Mouse (Mus musculus) kidney, postnatal 10 days (tissue): ENCODE results near the gene 1520401A03Rik.
"Not testable (repeated sequence)": the region's sequence is repeated elsewhere in the genome, so short reads cannot be mapped to it uniquely, and the experiment has no call there.

Experiments used
- DNase-seq: peaks from one replicate; pipeline ENCODE4 v3.0.0; 2021; ENCODE audit warnings: mixed read lengths

Gene 1520401A03Rik

DNA sequence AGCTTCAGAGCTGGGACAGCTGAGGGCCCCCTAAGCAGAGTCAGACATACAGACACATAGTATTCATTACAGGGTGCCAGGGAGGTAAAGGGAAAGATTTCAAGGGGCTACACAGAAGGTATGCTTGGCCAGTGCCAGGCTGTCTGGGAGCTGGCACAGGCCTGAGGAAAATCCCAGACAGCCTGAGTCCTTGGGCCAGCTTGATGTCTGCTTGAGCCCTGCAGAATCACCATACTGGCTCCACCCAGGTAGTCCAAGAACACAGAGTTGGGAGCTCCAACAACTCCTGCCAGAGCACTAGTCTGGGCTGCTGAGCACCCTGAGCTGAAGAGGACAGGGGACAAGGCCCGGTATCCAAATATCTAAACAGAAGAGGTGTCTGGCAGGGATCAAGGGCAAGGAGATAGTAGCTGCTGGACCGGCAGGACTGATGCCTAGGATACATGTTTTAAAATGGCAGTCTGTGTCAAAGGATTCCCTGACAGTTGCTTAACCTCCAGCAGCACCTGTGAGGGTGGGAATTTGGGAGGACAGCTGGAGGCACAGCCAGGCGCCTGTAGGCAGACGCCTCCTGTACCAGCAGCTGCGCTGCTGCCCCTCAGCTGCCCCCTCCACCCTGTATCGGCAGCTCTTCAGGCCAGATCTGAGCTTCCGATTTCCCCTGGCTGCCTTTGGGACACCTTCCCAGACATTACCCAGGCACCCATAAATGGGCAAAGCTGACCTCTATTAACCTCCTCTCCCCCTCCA lies at the start of gene 1520401A03Rik:
1520401A03Rik (minus strand) TSS at position 408 of the 750 bp plus-strand sequence.
- no peak for DNase-seq

- not testable (repeated sequence) for DNase-seq
Observed at GRCm38 (mm10) chr17:23772219-23772556, 49.6 kb upstream of the 1520401A03Rik start.

GRCm38 (mm10) chr17:23771284-23772218 lies 49.0 kb upstream of the 1520401A03Rik start, which contains the start of gene Flywch1:
TSS of gene Flywch1 (minus strand) at chr17:23771602.
- DNase-seq: peak; percentile 99

DNA sequence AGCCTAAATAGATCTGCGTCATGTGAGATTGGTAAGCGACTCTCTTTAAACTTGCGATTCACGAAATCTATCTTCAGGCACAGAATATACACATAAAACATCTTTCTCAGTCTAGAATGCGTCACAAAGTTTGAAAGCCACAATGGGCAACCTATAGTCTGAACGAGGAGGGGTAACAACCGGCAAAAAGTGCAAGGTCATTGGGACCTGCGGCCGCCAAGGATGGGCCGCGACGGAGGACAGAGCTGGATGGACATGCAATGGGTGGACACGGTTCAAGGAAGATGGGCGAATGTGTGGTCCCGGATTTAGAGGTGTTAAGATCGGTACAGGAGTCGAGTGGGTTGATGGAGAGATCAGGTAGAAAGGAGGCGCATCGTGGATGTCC lies 48.3 kb upstream of the 1520401A03Rik start:
- DNase-seq: no peak

DNA sequence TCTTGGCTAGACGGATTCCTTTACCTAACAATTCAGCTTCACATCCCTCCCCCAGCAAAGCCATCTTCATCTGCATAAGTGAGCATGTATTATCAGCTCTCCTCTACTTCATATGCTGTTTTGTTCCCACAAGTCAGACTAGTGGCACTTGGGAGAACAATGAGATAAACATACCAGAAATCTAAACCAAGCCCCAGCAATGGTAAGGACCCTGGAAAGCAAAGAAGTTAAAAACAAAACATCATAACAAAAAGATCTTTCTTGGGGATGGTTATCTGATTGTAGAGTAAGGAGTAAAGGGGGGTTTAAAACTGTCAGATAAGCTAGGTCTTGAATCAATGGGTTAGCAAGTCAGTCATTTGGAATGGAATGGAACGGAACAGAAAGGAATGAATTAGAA lies 47.9 kb upstream of the 1520401A03Rik start:
- DNase-seq: no peak

- no peak for DNase-seq
Observed at GRCm38 (mm10) chr17:23762976-23763375, 40.4 kb upstream of the 1520401A03Rik start.

DNA sequence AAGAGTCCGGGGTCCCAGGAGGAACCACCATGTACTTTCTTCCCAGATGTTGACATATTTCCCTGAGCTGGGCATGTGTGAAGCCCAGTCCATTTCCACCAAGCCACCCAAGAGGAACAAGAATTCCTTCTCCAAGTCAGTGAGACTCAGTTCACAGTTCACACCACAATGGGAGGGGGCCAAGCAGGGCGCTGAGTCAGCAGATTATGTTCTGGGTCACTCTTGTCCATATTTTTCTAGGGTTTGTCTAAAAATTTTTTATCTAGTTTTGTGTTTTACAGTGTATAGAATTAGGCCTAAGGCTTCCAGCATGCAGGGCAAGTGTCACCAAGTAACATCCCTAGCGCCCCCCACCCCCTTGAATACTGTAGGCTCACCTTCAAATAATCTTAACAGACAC lies 38.6 kb upstream of the 1520401A03Rik start:
- no peak for DNase-seq

DNA sequence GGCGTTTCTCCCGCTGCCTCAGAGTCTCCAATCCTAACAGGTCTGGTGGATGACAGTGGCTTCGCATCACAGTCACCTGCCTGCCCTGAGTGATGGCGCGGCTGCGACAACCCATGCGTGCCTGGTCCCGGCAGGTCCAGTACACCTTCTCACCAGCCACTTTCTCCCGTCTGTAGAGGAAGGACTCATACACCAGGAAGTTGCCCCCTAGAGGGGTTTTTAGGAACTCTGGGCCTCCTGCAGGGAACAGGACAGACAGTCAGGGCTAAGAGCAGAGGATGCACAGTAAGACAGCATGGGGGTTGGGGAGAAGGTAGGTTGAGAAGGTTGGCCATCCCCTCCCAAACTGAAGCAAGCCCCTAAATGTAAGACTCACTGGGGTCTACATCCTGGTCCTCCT lies 37.6 kb upstream of the 1520401A03Rik start:
- no peak for DNase-seq

DNA sequence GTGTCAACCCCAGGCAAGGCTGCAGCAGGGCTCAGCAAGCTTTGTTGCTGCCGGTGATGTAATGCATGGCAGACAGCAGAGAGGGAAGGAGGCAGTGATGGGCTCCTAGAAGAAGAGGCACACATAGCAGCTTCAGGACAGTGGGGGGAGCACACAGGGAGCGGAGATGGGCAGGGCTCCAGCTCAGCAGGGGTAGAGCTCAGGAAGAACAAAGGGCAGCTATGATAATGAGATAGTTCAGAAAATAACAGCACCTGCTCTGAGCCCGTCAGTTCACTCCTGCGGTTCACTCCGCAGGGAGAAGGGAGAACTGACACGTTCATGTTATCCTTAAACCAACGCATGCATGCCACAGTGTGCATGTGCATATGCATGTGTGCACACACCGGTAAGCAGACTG lies 36.2 kb upstream of the 1520401A03Rik start:
- no peak for DNase-seq

GRCm38 (mm10) chr17:23757581-23757980 lies 35.0 kb upstream of the 1520401A03Rik start:
- no peak for DNase-seq

DNA sequence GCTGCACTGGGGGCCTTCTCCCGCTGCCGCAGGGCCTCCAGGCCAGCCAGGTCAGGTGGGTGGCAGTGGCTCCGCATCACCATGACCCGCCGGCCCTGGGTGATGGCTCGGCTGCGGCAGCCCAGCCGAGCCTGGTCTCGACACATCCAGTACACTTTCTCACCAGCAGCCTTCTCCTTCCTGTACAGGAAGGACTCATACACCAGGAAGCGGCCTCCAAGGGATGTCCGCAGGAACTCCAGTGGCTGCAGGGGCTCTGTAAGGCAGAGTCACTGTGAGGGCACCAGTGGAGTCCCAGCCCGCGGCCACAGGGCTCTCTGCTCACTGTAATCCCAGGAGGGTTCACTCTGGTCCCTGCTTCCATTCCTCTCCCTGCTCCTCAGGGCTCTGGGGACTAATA lies 33.1 kb upstream of the 1520401A03Rik start:
- DNase-seq: peak; percentile 68

DNA sequence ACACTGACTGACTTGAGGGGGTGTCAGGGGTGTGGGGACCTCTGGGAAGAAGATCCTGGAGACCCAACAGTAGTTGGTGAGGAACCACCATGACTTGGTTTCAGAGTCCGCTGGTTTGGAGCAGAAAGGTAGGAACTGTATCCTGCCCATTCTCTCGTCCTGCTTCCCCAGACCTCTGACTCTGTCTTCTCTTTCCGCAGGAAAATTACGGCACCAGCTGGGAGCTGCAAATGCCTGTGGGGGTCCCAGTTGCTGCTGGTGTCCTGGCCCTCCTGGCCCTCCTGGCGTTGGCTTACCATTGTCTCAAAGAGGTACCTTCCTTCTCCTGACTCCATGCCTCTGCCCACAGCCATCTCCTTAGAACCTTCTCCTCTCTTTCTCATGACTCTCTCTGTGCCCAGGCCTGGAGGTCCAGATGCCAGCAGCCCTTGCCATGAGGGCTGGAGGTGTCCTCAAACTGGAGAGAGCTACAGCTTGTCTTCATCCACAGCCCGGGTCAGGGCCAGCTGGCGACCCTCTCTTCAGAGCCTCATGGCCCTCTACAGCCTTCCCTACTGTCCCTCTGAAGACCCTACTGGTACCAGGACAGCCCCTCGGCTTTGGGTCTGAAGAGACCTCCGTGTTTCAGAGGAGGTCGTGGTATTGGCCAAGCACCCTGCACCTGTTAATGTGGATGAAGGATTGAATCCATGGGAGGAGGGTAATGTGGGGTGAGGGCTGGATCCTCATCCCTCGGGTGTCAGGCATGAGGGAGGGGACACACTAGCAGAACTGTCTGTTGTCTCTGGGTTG lies 27.0 kb upstream of the 1520401A03Rik start:
- no peak for DNase-seq

DNA sequence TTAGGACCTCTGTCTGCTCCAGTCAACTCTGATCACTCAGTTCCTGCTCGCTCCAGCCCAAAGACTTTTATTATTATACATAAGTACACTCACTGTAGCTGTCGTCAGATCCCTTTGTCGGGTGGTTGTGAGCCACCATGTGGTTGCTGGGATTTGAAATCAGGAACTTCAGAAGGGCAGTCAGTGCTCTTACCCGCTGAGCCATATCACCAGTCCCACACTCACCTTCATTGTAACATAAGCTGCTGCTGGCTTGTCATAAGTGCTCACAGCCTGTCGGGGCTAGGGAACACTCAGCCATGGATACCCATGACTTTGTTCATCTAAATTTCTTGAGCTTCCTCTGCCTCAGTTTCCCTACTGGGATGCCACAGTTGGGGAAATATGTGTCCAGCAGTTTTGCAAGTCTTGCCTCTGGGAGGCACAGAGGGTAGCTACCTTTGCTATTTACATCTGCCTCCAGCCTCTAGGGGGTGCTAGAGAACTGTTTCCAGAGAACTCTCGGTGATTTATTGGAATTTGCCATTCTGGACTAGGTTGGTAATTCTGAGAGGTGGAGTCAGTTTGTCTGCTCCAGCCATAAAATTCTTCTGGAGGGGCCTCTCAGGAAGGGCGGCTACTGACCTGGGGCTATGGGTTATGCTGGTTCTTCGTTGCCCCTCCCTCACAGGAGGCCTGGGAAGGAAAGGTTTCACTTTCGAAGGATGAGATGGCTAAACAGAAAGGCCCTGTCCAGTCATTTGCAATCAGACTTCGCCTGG lies 26.2 kb upstream of the 1520401A03Rik start:
- DNase-seq: peak; percentile 84

GRCm38 (mm10) chr17:23748026-23748425 lies 25.4 kb upstream of the 1520401A03Rik start:
- DNase-seq: no peak

DNA sequence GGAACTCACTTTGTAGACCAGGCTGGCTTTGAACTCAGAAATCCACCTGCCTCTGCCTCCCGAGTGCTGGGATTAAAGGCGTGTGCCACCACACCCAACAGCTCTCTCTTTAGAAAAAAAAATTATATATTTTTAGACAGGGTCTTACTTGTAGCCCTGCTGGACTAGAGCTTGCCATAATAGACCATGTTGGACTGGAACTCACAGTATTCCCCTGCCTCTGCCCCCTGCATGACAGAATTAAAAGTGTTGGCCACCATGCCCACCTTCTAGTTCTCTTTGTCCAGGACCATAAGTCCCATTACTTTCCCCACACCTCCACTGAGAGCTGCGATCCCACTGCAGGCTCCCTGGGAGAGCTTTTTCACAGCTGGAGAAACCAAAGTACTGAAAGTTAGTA lies 24.9 kb upstream of the 1520401A03Rik start:
- DNase-seq: no peak

DNA sequence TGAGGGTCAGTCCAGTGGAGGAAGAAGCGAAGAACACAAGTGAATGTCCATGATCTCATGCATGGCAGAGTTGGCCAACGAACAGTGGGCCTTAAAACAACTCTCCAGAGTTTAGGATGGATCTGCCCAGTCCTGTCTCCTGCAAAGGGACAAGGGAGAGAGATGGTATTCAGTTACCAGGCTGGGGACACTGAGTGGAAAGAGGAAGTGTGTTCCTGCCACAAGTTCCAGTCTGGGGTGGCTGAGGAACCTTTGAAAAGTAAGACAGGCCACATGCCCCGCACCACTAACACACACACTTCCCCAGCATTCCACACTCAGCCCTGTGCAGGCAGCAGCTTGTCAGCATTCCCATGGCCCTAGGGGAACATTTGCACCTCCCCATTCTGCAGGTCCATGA lies 24.2 kb upstream of the 1520401A03Rik start:
- no peak for DNase-seq

DNA sequence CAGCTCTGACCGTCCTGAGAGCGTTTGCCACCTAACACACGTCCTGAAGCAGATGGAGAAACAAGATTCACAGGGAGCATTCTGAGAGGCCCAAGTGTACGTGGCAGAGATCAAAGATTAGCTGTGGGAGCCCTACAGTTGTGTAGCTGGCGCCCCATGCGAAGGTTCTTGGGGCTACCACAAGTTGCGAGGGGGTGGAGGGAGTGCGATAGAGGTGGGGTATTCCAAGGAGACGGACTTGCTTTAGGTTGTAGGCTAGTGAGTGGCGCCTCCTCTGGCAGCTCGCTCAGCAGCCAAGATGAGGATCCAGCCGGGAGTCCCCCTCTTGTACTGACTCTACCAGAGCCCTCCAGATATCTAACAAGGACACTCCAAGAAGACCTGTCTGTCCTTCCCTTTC lies 23.7 kb upstream of the 1520401A03Rik start:
- no peak for DNase-seq

- DNase-seq: no peak
Observed at GRCm38 (mm10) chr17:23745301-23746251, 23.0 kb upstream of the 1520401A03Rik start, which contains the start of gene Kremen2. TSS of gene Kremen2 (minus strand) at chr17:23745833.

DNA sequence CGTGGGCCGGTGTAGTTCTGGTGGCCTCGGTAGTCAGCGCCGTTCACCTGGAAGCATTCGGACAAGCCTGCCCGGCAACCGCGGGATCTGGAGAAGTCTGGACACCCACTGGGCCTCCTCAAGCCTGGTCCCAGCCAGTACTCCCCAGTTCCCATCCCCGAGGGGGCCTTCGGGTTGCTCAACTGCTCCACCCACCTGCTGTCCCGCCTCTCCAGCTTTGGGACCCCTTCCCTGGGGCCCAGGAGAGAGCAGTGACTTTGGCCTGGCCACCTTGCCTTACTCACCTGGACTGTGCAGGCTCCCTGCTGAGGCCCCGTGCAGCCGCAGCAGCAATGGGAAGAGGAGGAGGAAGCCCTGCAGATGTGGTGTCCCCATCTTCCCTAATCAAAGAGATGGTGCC lies 22.1 kb upstream of the 1520401A03Rik start:
- no peak for DNase-seq

- no peak for DNase-seq
Observed at GRCm38 (mm10) chr17:23744076-23744475, 21.5 kb upstream of the 1520401A03Rik start.

GRCm38 (mm10) chr17:23742941-23743340 lies 20.4 kb upstream of the 1520401A03Rik start:
- no peak for DNase-seq
